Mouse (Mus musculus): Measurements from ENCODE around the gene Vav2. TPM values are rescaled to one million over a fixed set of nuclear protein-coding genes. Genes with fewer than 3 reads are reported as not detected.
A peak's percentile ranks its signal among the peaks of the same experiment; 100 is the strongest.

Vav2 gene
- total and polyA plus RNA-seq, 2 experiments from 2014 or later, result 2.4 to 16.8 TPM

DNA sequence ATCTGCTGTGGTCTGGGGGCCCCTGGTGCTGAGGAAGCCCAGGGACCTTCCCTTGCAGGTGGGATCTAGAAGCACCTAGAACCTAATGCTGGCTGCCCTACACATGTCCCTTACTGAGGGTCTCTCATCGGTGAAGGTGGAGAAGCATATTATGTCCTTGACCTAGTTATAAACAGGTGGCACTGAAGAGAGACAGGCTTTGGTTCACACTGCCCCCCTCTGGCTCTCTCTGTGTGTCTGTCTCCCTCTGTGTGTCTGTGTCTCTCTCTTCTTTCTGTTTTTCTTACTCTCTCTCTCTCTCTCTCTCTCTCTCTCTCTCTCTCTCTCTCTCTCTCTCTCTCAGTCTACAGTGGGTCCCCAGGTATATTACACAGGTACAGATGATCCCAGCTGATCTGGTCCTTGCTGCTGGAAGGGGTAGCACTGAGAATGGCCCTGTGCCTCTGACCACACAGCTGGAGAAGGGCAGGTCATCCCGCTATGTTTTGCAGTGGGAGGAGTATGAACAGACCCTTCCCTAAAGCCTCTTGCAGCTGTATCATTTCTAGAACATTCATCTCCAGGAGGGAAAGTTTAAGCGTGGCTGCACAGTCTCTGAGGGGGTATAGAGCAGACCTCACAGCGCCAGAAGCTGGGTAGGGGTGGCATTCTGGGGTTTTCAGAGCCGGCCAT, 197.9 kb downstream of the Vav2 start:
- 0 out of 2 replicates have a peak, but pooled peaks have one; percentile 28 for ATAC-seq (ENCODE audit: insufficient read depth, low read depth)
- TF ChIP-seq EP300 (IDR thresholded peaks at IDR 0.05; ENCODE audit: low read depth) (no peak), CTCF (IDR thresholded peaks at IDR 0.05; ENCODE audit: low read depth) (peak; percentile 58)
- Histone ChIP-seq H3K27ac (ENCODE audit: low read depth) (no peak overlapping the region), H3K27me3 (ENCODE audit: control insufficient read depth, insufficient read depth, low read length) (no peaks in the 10 kb centered on the region), H3K9ac (replicated peaks; ENCODE audit: low read depth, low read length) (no peak overlapping the region), H3K4me2 (ENCODE audit: low read depth, low read length) (no peak overlapping the region), H3K4me3 (ENCODE audit: low read depth, low read length) (no peak overlapping the region), H3K36me3 (replicated peaks; ENCODE audit: control insufficient read depth, insufficient read depth, low read length) (peaks cover 6% of the 10 kb centered on the region; the same call in 1 of the 2 replicates), H3K4me1 (ENCODE audit: control insufficient read depth, insufficient read depth) (peaks cover 12% of the 10 kb centered on the region), H3K9me3 (replicated peaks; ENCODE audit: control insufficient read depth, low read length) (no peaks in the 10 kb centered on the region)
- WGBS, result 85% methylated on average over 5 of the region's 5 CpGs
- DNase-seq (ENCODE audit: low spot score), result no peak

DNA sequence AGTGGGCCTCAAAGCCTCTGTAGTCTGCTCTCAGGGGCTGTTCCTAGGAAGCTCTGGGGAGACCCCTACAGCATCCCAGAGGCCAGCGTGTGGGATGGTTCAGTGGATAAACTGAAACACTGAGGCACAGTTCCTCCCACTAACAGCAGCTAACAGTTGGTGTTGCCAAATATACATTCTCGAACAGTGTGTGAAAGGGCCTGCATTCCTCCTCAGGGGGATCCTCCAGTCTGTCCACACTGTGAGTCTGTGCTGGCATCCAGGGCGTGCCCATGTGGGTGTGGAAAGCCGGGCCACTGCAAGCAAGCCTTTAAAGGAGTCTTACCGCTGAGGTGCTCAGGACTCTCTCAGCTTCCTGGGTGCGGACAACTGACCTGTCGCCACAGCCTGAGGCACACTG, 200.3 kb downstream of the Vav2 start:
- TF ChIP-seq CTCF (IDR thresholded peaks at IDR 0.05; ENCODE audit: low read depth) (no peak), EP300 (IDR thresholded peaks at IDR 0.05; ENCODE audit: low read depth) (no peak)
- no peak overlapping the region for H3K4me3 ChIP-seq (ENCODE audit: low read depth, low read length)
- H3K27me3 ChIP-seq (ENCODE audit: control insufficient read depth, insufficient read depth, low read length), result no peaks in the 10 kb centered on the region
- no peak overlapping the region for H3K9ac ChIP-seq (replicated peaks; ENCODE audit: low read depth, low read length)
- peaks cover 5% of the 10 kb centered on the region; the same call in 1 of the 2 replicates for H3K36me3 ChIP-seq (replicated peaks; ENCODE audit: control insufficient read depth, insufficient read depth, low read length)
- WGBS, result 51% methylated on average over 7 of the region's 7 CpGs
- H3K4me2 ChIP-seq (ENCODE audit: low read depth, low read length), result no peak overlapping the region
- no peak for DNase-seq (ENCODE audit: low spot score)
- no peak overlapping the region for H3K27ac ChIP-seq (ENCODE audit: low read depth)
- no peaks in the 10 kb centered on the region for H3K4me1 ChIP-seq (ENCODE audit: control insufficient read depth, insufficient read depth)
- no peak for ATAC-seq (ENCODE audit: insufficient read depth, low read depth)
- H3K9me3 ChIP-seq (replicated peaks; ENCODE audit: control insufficient read depth, low read length), result no peaks in the 10 kb centered on the region

GRCm38 (mm10) chr2:27223012-27223421, 203.8 kb downstream of the Vav2 start:
- WGBS, result 75% methylated on average over 7 of the region's 7 CpGs
- ATAC-seq (ENCODE audit: insufficient read depth, low read depth), result no peak
- Histone ChIP-seq H3K27ac (ENCODE audit: low read depth) (no peak overlapping the region), H3K36me3 (replicated peaks; ENCODE audit: control insufficient read depth, insufficient read depth, low read length) (peaks cover 5% of the 10 kb centered on the region; the same call in 1 of the 2 replicates), H3K9ac (replicated peaks; ENCODE audit: low read depth, low read length) (no peak overlapping the region), H3K4me1 (ENCODE audit: control insufficient read depth, insufficient read depth) (peaks cover 12% of the 10 kb centered on the region), H3K27me3 (ENCODE audit: control insufficient read depth, insufficient read depth, low read length) (no peaks in the 10 kb centered on the region), H3K4me3 (ENCODE audit: low read depth, low read length) (no peak overlapping the region), H3K4me2 (ENCODE audit: low read depth, low read length) (no peak overlapping the region), H3K9me3 (replicated peaks; ENCODE audit: control insufficient read depth, low read length) (no peaks in the 10 kb centered on the region)
- DNase-seq (ENCODE audit: low spot score), result no peak
- TF ChIP-seq CTCF (IDR thresholded peaks at IDR 0.05; ENCODE audit: low read depth), result no peak
- TF ChIP-seq EP300 (IDR thresholded peaks at IDR 0.05; ENCODE audit: low read depth), result no peak

DNA sequence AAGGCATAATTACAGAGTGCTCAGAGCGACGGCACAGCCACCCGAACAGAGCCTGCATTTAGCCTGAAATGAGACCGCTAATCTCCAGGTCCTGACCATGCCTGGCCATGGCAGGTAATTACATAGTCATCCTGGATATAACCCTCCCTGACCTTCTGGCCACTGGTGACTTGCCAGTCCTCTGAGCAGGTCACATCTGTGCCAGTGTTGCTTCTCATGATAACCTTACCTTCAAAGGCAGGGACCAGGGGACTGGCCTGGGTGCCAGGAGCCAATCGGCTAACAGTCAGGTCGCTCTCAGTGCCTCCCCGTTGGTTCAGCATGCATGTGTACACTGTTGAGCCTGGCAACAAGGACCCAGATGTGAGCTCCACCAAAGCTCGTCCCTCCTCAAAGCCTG, 208.3 kb downstream of the Vav2 start:
- Histone ChIP-seq H3K9ac (replicated peaks; ENCODE audit: low read depth, low read length) (no peak overlapping the region), H3K4me2 (ENCODE audit: low read depth, low read length) (no peak overlapping the region), H3K4me3 (ENCODE audit: low read depth, low read length) (no peak overlapping the region), H3K27ac (ENCODE audit: low read depth) (peak overlapping the region; percentile 43), H3K9me3 (replicated peaks; ENCODE audit: control insufficient read depth, low read length) (no peaks in the 10 kb centered on the region), H3K36me3 (replicated peaks; ENCODE audit: control insufficient read depth, insufficient read depth, low read length) (no peaks in the 10 kb centered on the region), H3K27me3 (ENCODE audit: control insufficient read depth, insufficient read depth, low read length) (no peaks in the 10 kb centered on the region), H3K4me1 (ENCODE audit: control insufficient read depth, insufficient read depth) (peaks cover 24% of the 10 kb centered on the region)
- TF ChIP-seq EP300 (IDR thresholded peaks at IDR 0.05; ENCODE audit: low read depth), result no peak
- 82% methylated on average over 8 of the region's 8 CpGs for WGBS
- DNase-seq (ENCODE audit: low spot score), result no peak
- no peak; the same call in none of the 2 replicates for ATAC-seq (ENCODE audit: insufficient read depth, low read depth)

- ATAC-seq (ENCODE audit: insufficient read depth, low read depth), result peak; percentile 87
- 52% methylated on average over 2 of the region's 2 CpGs for WGBS
- no peak overlapping the region for H3K9ac ChIP-seq (replicated peaks; ENCODE audit: low read depth, low read length)
- no peaks in the 10 kb centered on the region for H3K27me3 ChIP-seq (ENCODE audit: control insufficient read depth, insufficient read depth, low read length)
- no peak overlapping the region for H3K4me2 ChIP-seq (ENCODE audit: low read depth, low read length)
- no peaks in the 10 kb centered on the region for H3K36me3 ChIP-seq (replicated peaks; ENCODE audit: control insufficient read depth, insufficient read depth, low read length)
- DNase-seq (ENCODE audit: low spot score), result peak; percentile 76
- H3K4me3 ChIP-seq (ENCODE audit: low read depth, low read length), result no peak overlapping the region
- peaks cover 29% of the 10 kb centered on the region for H3K4me1 ChIP-seq (ENCODE audit: control insufficient read depth, insufficient read depth)
- no peak for TF ChIP-seq CTCF (IDR thresholded peaks at IDR 0.05; ENCODE audit: low read depth)
- no peak for TF ChIP-seq EP300 (IDR thresholded peaks at IDR 0.05; ENCODE audit: low read depth)
- H3K27ac ChIP-seq (ENCODE audit: low read depth), result peak overlapping the region; percentile 43
- no peaks in the 10 kb centered on the region for H3K9me3 ChIP-seq (replicated peaks; ENCODE audit: control insufficient read depth, low read length)
Observed at GRCm38 (mm10) chr2:27218121-27218544, 208.7 kb downstream of the Vav2 start.

DNA sequence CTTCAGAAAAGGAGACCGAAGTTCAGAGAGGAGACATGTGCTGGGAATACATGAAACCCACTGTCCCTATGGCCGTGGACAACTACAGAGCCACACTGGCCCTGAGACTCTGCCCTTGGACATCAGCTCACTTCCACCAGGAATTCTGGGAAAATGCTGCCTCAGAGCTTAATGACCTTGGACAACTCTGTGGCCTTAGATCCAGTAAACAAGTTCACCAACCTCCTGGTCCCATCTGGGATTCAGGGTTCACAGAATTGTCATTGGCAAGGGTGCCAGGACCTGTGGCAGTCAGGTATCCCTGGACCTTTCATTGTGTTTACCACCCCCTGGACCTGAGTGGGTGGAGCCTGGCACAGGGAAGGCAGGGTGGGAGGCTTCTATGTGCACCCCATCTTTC, 211.3 kb downstream of the Vav2 start:
- TF ChIP-seq EP300 (IDR thresholded peaks at IDR 0.05; ENCODE audit: low read depth) (no peak), CTCF (IDR thresholded peaks at IDR 0.05; ENCODE audit: low read depth) (no peak)
- Histone ChIP-seq H3K4me1 (ENCODE audit: control insufficient read depth, insufficient read depth) (peaks cover 55% of the 10 kb centered on the region), H3K27ac (ENCODE audit: low read depth) (no peak overlapping the region), H3K9ac (replicated peaks; ENCODE audit: low read depth, low read length) (no peak overlapping the region), H3K4me2 (ENCODE audit: low read depth, low read length) (no peak overlapping the region), H3K27me3 (ENCODE audit: control insufficient read depth, insufficient read depth, low read length) (no peaks in the 10 kb centered on the region), H3K9me3 (replicated peaks; ENCODE audit: control insufficient read depth, low read length) (no peaks in the 10 kb centered on the region), H3K36me3 (replicated peaks; ENCODE audit: control insufficient read depth, insufficient read depth, low read length) (no peaks in the 10 kb centered on the region), H3K4me3 (ENCODE audit: low read depth, low read length) (no peak overlapping the region)
- WGBS, result 68% methylated on average over 2 of the region's 2 CpGs
- no peak for ATAC-seq (ENCODE audit: insufficient read depth, low read depth)
- DNase-seq (ENCODE audit: low spot score), result no peak

Small RNA genes lying within 50 kb of the gene (microRNA-seq; reads per million reads assigned to microRNA genes)
- not detected for gene Gm24049
- gene Mir7578, result not detected

Other genes starting within 250 kb of the Vav2 start
- 31.6 and 46.8 TPM in 2 replicates for gene Sardh, start 178.7 kb downstream of the Vav2 start, total RNA-seq (2014; rRNA removed; ENCODE audit: low replicate concordance)
- 18.1 and 20.7 TPM in 2 replicates for gene Sardh, start 178.7 kb downstream of the Vav2 start, polyA plus RNA-seq (2015; fragmentation: Nextera tagmentation; extraction: Ambion mirVana)
- 0.11 and 1.0 TPM in 2 replicates for gene Brd3os, start 15.3 kb upstream of the Vav2 start, total RNA-seq (2014; rRNA removed; ENCODE audit: low replicate concordance)
- 1.9 and 2.2 TPM in 2 replicates for gene Brd3os, start 15.3 kb upstream of the Vav2 start, polyA plus RNA-seq (2015; fragmentation: Nextera tagmentation; extraction: Ambion mirVana)
- 13.0 and 19.6 TPM in 2 replicates for gene Brd3, start 80.6 kb upstream of the Vav2 start, total RNA-seq (2014; rRNA removed; ENCODE audit: low replicate concordance)
- 37.1 and 40.8 TPM in 2 replicates for gene Brd3, start 80.6 kb upstream of the Vav2 start, polyA plus RNA-seq (2015; fragmentation: Nextera tagmentation; extraction: Ambion mirVana)
- gene Wdr5, start 88.1 kb upstream of the Vav2 start, total RNA-seq (2014; rRNA removed; ENCODE audit: low replicate concordance), result 21.8 and 31.7 TPM in 2 replicates
- 17.1 and 17.8 TPM in 2 replicates for gene Wdr5, start 88.1 kb upstream of the Vav2 start, polyA plus RNA-seq (2015; fragmentation: Nextera tagmentation; extraction: Ambion mirVana)
- 56.9 and 81.7 TPM in 2 replicates for gene Rxra, start 249.4 kb upstream of the Vav2 start, total RNA-seq (2014; rRNA removed; ENCODE audit: low replicate concordance)
- gene Rxra, start 249.4 kb upstream of the Vav2 start, polyA plus RNA-seq (2015; fragmentation: Nextera tagmentation; extraction: Ambion mirVana), result 4.9 and 5.5 TPM in 2 replicates